ENCODE assay signal across 20 mouse cellular contexts in the genomic region with DNA sequence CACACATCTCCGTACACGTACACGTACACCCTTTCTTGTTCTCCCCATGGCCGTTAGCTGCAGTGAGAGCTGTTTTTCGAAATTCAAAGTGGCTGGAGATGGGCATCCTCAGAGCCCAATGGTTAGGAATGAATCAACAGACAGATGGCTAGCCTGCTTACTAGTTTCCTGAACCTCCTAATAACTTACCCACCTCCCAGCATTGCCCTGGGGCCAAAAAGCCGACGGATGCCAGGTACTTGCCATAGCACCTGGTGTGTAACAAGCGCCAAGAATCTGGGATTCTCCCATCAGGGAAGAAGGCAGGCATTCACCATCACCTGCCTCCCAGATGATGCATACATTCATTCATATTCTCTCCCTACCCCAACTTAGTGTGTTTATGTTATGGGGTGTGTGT. TPM values are rescaled to one million over a fixed set of nuclear protein-coding genes. Genes with fewer than 3 reads are reported as not detected.
DNase-seq lines count a peak whose midpoint lies in the region; ATAC-seq lines count a peak whose summit lies in the region.
"Had no signal": no experiment of that assay in that cellular context is flagged by ENCODE, and none has a peak within 500 bp of the region (broad histone marks: within the 10 kb centered on the region; RNA-seq: fewer than 3 reads in every experiment).

No protein-coding gene starts in this region.

- no peak overlapping the region for H3K27ac ChIP-seq in forebrain, embryonic 13.5 days
- H3K27ac ChIP-seq: embryonic facial prominence, embryonic 10.5 days; gastrocnemius, adult 2 months; heart, embryonic 13.5 days; hindbrain, embryonic 15.5 days had no signal

- H3K36me3 ChIP-seq in forebrain, embryonic 13.5 days (ENCODE audit: poor library complexity, severe bottlenecking): no peaks in the 10 kb centered on the region
- H3K36me3 ChIP-seq: embryonic facial prominence, embryonic 10.5 days; heart, embryonic 13.5 days; hindbrain, embryonic 15.5 days had no signal

- 92% methylated on average over 8 of the region's 8 CpGs for WGBS in forebrain, embryonic 13.5 days

- H3K9ac ChIP-seq in forebrain, embryonic 13.5 days: no peak overlapping the region
- H3K9ac ChIP-seq: heart, embryonic 13.5 days; hindbrain, embryonic 15.5 days had no signal

- DNase-seq in brain, adult 2 months (ENCODE audit: low read depth, low spot score): peak; percentile 97
- peak; percentile 98 for DNase-seq in cerebellum, adult 11-12 months
- DNase-seq in cerebellum, adult 9-10 months: peak; percentile 99
- peak; percentile 90 to 91 for DNase-seq in cerebellum, postnatal 25 days
- DNase-seq in urinary bladder, postnatal 14 days (ENCODE audit: low spot score): no peak
- DNase-seq in embryo, embryonic 10 days (ENCODE audit: low spot score): no peak
- DNase-seq: adrenal gland, adult 8-10 months; gastrocnemius, adult 2 months; gastrocnemius, postnatal 25 days; heart, postnatal 36 days; kidney, adult 2 months had no signal

- ATAC-seq in forebrain, embryonic 13.5 days: no peak
- ATAC-seq: forebrain, embryonic 14.5 days; intestine, embryonic 16.5 days; Patski had no signal

- H3K4me2 ChIP-seq in forebrain, embryonic 13.5 days: no peak overlapping the region
- H3K4me2 ChIP-seq: heart, embryonic 13.5 days; hindbrain, embryonic 15.5 days had no signal

- H3K9me3 ChIP-seq in forebrain, embryonic 13.5 days (replicated peaks): no peaks in the 10 kb centered on the region
- H3K9me3 ChIP-seq: embryonic facial prominence, embryonic 10.5 days; heart, embryonic 13.5 days; hindbrain, embryonic 15.5 days had no signal

- H3K27me3 ChIP-seq in forebrain, embryonic 13.5 days: no peaks in the 10 kb centered on the region
- H3K27me3 ChIP-seq: heart, embryonic 13.5 days; hindbrain, embryonic 15.5 days; Patski had no signal

- H3K4me1 ChIP-seq in forebrain, embryonic 13.5 days: no peaks in the 10 kb centered on the region
- H3K4me1 ChIP-seq: heart, embryonic 13.5 days; hindbrain, embryonic 15.5 days had no signal

- no peak overlapping the region for H3K4me3 ChIP-seq in forebrain, embryonic 13.5 days
- H3K4me3 ChIP-seq: embryonic facial prominence, embryonic 10.5 days; gastrocnemius, adult 2 months; heart, embryonic 13.5 days; hindbrain, embryonic 15.5 days had no signal

RNA-seq across cellular contexts. Expression of gene Abcc12, which starts 53.7 kb away (rescaled TPM):
- 0.15 and 0.24 TPM in 2 replicates for polyA plus RNA-seq in forebrain, embryonic 13.5 days (2015; fragmentation: Nextera tagmentation; extraction: Ambion mirVana)
- polyA plus RNA-seq: embryonic facial prominence, embryonic 10.5 days; heart, embryonic 13.5 days; heart, postnatal 0 days; hindbrain, embryonic 11.5 days had no signal

Comparison
In these comparisons a context has a peak if more than half of its experiments do, and no peak if none do; other contexts are left out.
1. DNase-seq: peak in brain, adult 2 months (single experiment), cerebellum, adult 11-12 months (single experiment), cerebellum, adult 9-10 months (single experiment) and cerebellum, postnatal 25 days (2 of 2); none in urinary bladder, postnatal 14 days (single experiment) and embryo, embryonic 10 days (single experiment).